Mouse (Mus musculus): ENCODE results near the gene Tspan31. TPM values are rescaled to one million over a fixed set of nuclear protein-coding genes. Genes with fewer than 3 reads are reported as not detected.

Tspan31 gene
- polyA plus RNA-seq, 1 experiment from 2014 or later = 71.7 TPM

GRCm38 (mm10) chr10:127049395-127050118 lies 20.5 kb downstream of the Tspan31 start:
- peaks cover 41% of the 10 kb centered on the region for H3K27me3 ChIP-seq (ENCODE audit: control insufficient read depth, insufficient read depth, low read length)
- no peak for ATAC-seq (ENCODE audit: low FRiP score, low TSS enrichment)

GRCm38 (mm10) chr10:127048608-127049394 lies 21.3 kb downstream of the Tspan31 start:
- ATAC-seq (ENCODE audit: low FRiP score, low TSS enrichment) = no peak
- Histone ChIP-seq H3K9ac (replicated peaks; ENCODE audit: low read length) (no peak overlapping the region), H3K27me3 (ENCODE audit: control insufficient read depth, insufficient read depth, low read length) (peaks cover 41% of the 10 kb centered on the region), H3K4me1 (ENCODE audit: control insufficient read depth, insufficient read depth, low read length) (no peaks in the 10 kb centered on the region), H3K4me2 (ENCODE audit: low read length) (no peak overlapping the region), H3K4me3 (replicated peaks; ENCODE audit: low read depth, low read length) (no peak overlapping the region), H3K36me3 (ENCODE audit: control insufficient read depth, insufficient read depth, low read length) (peaks cover 10% of the 10 kb centered on the region), H3K27ac (replicated peaks; ENCODE audit: low read depth, low read length) (no peak overlapping the region), H3K9me3 (ENCODE audit: control insufficient read depth, low read length) (no peaks in the 10 kb centered on the region)
- no peak for DNase-seq
- 4% methylated on average over 35 of the region's 35 CpGs for WGBS

More at GRCm38 (mm10) chr10:127049395-127050118, 20.5 kb downstream of the Tspan31 start:
- no peak overlapping the region for H3K27ac ChIP-seq (replicated peaks; ENCODE audit: low read depth, low read length)
- peaks cover 18% of the 10 kb centered on the region for H3K36me3 ChIP-seq (ENCODE audit: control insufficient read depth, insufficient read depth, low read length)
- no peak overlapping the region for H3K9ac ChIP-seq (replicated peaks; ENCODE audit: low read length)
- 3% methylated on average over 29 of the region's 29 CpGs for WGBS
- no peak overlapping the region for H3K4me3 ChIP-seq (replicated peaks; ENCODE audit: low read depth, low read length)
- H3K9me3 ChIP-seq (ENCODE audit: control insufficient read depth, low read length) = no peaks in the 10 kb centered on the region
- no peak for DNase-seq
- H3K4me1 ChIP-seq (ENCODE audit: control insufficient read depth, insufficient read depth, low read length) = no peaks in the 10 kb centered on the region
- H3K4me2 ChIP-seq (ENCODE audit: low read length) = no peak overlapping the region

GRCm38 (mm10) chr10:127047954-127048353 lies 22.1 kb downstream of the Tspan31 start, which contains the start of gene Cyp27b1:
Gene Cyp27b1 (plus strand): TSS chr10:127048250.
- Histone ChIP-seq H3K27ac (replicated peaks; ENCODE audit: low read depth, low read length) (no peak within 1 kb of the TSS), H3K4me2 (ENCODE audit: low read length) (no peak within 1 kb of the TSS), H3K36me3 (ENCODE audit: control insufficient read depth, insufficient read depth, low read length) (peaks cover 5% of the 10 kb centered on the region; the same call in 1 of the 2 replicates), H3K9ac (replicated peaks; ENCODE audit: low read length) (no peak within 1 kb of the TSS), H3K4me1 (ENCODE audit: control insufficient read depth, insufficient read depth, low read length) (no peaks in the 10 kb centered on the region), H3K9me3 (ENCODE audit: control insufficient read depth, low read length) (no peaks in the 10 kb centered on the region), H3K4me3 (replicated peaks; ENCODE audit: low read depth, low read length) (no peak within 1 kb of the TSS), H3K27me3 (ENCODE audit: control insufficient read depth, insufficient read depth, low read length) (peaks cover 41% of the 10 kb centered on the region)
- 23% methylated on average over 5 of the region's 5 CpGs for WGBS
- ATAC-seq (ENCODE audit: low FRiP score, low TSS enrichment) (no peak), DNase-seq (no peak)

GRCm38 (mm10) chr10:127043187-127043586 lies 26.9 kb downstream of the Tspan31 start:
- H3K36me3 ChIP-seq (ENCODE audit: control insufficient read depth, insufficient read depth, low read length) = no peaks in the 10 kb centered on the region
- ATAC-seq (ENCODE audit: low FRiP score, low TSS enrichment) (no peak), DNase-seq (no peak)
- H3K27ac ChIP-seq (replicated peaks; ENCODE audit: low read depth, low read length) = no peak overlapping the region
- H3K4me2 ChIP-seq (ENCODE audit: low read length) = no peak overlapping the region
- no peak overlapping the region for H3K9ac ChIP-seq (replicated peaks; ENCODE audit: low read length)
- H3K9me3 ChIP-seq (ENCODE audit: control insufficient read depth, low read length) = no peaks in the 10 kb centered on the region
- 41% methylated on average over 6 of the region's 6 CpGs for WGBS
- no peak overlapping the region for H3K4me3 ChIP-seq (replicated peaks; ENCODE audit: low read depth, low read length)
- peaks cover 7% of the 10 kb centered on the region for H3K27me3 ChIP-seq (ENCODE audit: control insufficient read depth, insufficient read depth, low read length)
- H3K4me1 ChIP-seq (ENCODE audit: control insufficient read depth, insufficient read depth, low read length) = peaks cover 3% of the 10 kb centered on the region; the same call in 1 of the 2 replicates

DNA sequence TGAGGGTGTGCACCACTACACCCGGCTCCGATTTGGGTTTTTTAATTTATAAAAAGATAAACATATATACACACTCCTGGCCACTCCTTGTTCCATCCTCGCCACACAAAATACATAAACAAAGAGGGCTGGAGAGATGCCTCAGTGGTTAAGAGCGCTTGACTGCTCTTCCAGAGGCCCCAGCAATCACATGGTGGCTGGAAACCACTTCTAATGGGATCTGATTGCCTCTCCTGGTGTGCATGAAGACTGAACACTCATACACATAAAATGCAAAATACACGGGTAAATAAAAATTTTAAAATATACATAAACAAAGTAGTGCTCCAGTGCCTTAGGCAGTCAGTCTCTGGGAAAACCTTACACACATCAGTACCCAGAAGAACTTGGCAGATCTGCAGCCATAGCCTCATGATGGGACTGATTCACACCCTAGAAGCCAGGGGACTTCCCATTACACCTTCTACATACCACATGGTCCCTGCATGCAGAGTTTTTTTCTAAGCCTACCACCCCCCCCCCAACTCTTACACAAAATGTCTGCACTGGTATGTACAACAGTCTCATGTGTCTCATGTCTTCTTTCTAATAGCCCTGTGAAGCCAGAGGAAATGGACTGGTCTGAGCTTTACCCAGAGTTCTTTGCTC lies 27.5 kb downstream of the Tspan31 start:
- Histone ChIP-seq H3K4me1 (ENCODE audit: control insufficient read depth, insufficient read depth, low read length) (peaks cover 3% of the 10 kb centered on the region; the same call in 1 of the 2 replicates), H3K4me3 (replicated peaks; ENCODE audit: low read depth, low read length) (peak overlapping the region; percentile 65), H3K27ac (replicated peaks; ENCODE audit: low read depth, low read length) (no peak overlapping the region), H3K36me3 (ENCODE audit: control insufficient read depth, insufficient read depth, low read length) (no peaks in the 10 kb centered on the region), H3K27me3 (ENCODE audit: control insufficient read depth, insufficient read depth, low read length) (peaks cover 1% of the 10 kb centered on the region), H3K4me2 (ENCODE audit: low read length) (peak overlapping the region; percentile 77), H3K9ac (replicated peaks; ENCODE audit: low read length) (peak overlapping the region; percentile 24; the same call in 1 of the 2 replicates), H3K9me3 (ENCODE audit: control insufficient read depth, low read length) (no peaks in the 10 kb centered on the region)
- ATAC-seq (ENCODE audit: low FRiP score, low TSS enrichment) (no peak), DNase-seq (no peak)
- WGBS = 18% methylated on average over 5 of the region's 5 CpGs

DNA sequence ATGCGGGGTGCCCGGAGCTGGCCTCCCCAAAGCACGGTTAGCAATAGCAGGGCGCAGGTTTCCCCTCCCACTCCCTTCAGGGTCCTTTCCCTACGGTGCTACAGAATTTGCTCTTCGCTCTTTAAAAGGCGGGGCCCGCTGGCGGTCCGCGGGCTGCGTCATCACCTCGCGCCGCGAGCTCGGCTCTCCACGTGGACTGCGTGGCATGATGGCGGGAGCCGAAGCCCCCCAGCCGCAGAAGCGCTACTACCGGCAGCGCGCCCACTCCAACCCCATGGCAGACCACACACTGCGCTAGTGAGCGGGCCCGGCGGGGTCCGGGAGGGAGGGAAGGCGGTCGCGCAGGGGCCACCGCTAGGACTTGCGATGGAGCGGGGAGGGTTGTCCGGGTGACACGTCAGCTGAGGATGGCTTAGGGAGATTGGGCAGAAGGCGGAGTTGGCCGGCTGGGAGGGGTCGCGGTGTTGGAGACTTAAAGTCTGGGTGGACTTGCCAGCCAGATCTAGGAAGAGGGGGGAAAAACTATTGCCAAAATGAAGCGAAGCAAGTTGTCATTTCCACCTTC lies 28.2 kb downstream of the Tspan31 start:
- peak overlapping the region; percentile 64 for H3K9ac ChIP-seq (replicated peaks; ENCODE audit: low read length)
- H3K4me3 ChIP-seq (replicated peaks; ENCODE audit: low read depth, low read length) = peak overlapping the region; percentile 65
- H3K9me3 ChIP-seq (ENCODE audit: control insufficient read depth, low read length) = no peaks in the 10 kb centered on the region
- H3K27me3 ChIP-seq (ENCODE audit: control insufficient read depth, insufficient read depth, low read length) = no peaks in the 10 kb centered on the region; the same call in 1 of the 2 replicates
- H3K36me3 ChIP-seq (ENCODE audit: control insufficient read depth, insufficient read depth, low read length) = no peaks in the 10 kb centered on the region
- DNase-seq = peak; percentile 97
- H3K27ac ChIP-seq (replicated peaks; ENCODE audit: low read depth, low read length) = 0 out of 2 replicates have a peak overlapping the region, but pooled peaks have one; percentile 26
- WGBS = under 1% methylated on average over 44 of the region's 44 CpGs
- ATAC-seq (ENCODE audit: low FRiP score, low TSS enrichment) = peak; percentile 86
- H3K4me2 ChIP-seq (ENCODE audit: low read length) = peak overlapping the region; percentile 77
- peaks cover 3% of the 10 kb centered on the region; the same call in 1 of the 2 replicates for H3K4me1 ChIP-seq (ENCODE audit: control insufficient read depth, insufficient read depth, low read length)

- 0 out of 2 replicates have a peak within 1 kb of the TSS, but pooled peaks have one; percentile 26 for H3K27ac ChIP-seq (replicated peaks; ENCODE audit: low read depth, low read length)
- ATAC-seq (ENCODE audit: low FRiP score, low TSS enrichment) = peak; percentile 74
- WGBS = under 1% methylated on average over 28 of the region's 28 CpGs
- H3K9ac ChIP-seq (replicated peaks; ENCODE audit: low read length) = peak within 1 kb of the TSS; percentile 64
- H3K4me3 ChIP-seq (replicated peaks; ENCODE audit: low read depth, low read length) = peak within 1 kb of the TSS; percentile 65
- H3K36me3 ChIP-seq (ENCODE audit: control insufficient read depth, insufficient read depth, low read length) = no peaks in the 10 kb centered on the region
- DNase-seq = peak; percentile 60
- H3K4me2 ChIP-seq (ENCODE audit: low read length) = peak within 1 kb of the TSS; percentile 77
- H3K9me3 ChIP-seq (ENCODE audit: control insufficient read depth, low read length) = no peaks in the 10 kb centered on the region
- H3K4me1 ChIP-seq (ENCODE audit: control insufficient read depth, insufficient read depth, low read length) = peaks cover 3% of the 10 kb centered on the region; the same call in 1 of the 2 replicates
- H3K27me3 ChIP-seq (ENCODE audit: control insufficient read depth, insufficient read depth, low read length) = no peaks in the 10 kb centered on the region; the same call in 1 of the 2 replicates
Measured at GRCm38 (mm10) chr10:127041274-127041766, 28.7 kb downstream of the Tspan31 start, which contains the start of the genes Mettl1 and Eef1akmt3. Gene Mettl1 (plus strand): TSS chr10:127041414. Gene Eef1akmt3 (minus strand): TSS chr10:127041513.

Data from midbrain, embryonic 14.5 days (tissue).